Mouse (Mus musculus): ENCODE data around the gene Zfp932. TPM values are rescaled to one million over a fixed set of nuclear protein-coding genes. Genes with fewer than 3 reads are reported as not detected.
"Not testable (repeated sequence)": the region's sequence is repeated elsewhere in the genome, so short reads cannot be mapped to it uniquely, and the experiment has no call there.

The Zfp932 gene
- polyA plus RNA-seq (2014; fragmentation: Nextera tagmentation; extraction: Ambion mirVana) = 28.0 and 28.6 TPM in 2 replicates

DNA sequence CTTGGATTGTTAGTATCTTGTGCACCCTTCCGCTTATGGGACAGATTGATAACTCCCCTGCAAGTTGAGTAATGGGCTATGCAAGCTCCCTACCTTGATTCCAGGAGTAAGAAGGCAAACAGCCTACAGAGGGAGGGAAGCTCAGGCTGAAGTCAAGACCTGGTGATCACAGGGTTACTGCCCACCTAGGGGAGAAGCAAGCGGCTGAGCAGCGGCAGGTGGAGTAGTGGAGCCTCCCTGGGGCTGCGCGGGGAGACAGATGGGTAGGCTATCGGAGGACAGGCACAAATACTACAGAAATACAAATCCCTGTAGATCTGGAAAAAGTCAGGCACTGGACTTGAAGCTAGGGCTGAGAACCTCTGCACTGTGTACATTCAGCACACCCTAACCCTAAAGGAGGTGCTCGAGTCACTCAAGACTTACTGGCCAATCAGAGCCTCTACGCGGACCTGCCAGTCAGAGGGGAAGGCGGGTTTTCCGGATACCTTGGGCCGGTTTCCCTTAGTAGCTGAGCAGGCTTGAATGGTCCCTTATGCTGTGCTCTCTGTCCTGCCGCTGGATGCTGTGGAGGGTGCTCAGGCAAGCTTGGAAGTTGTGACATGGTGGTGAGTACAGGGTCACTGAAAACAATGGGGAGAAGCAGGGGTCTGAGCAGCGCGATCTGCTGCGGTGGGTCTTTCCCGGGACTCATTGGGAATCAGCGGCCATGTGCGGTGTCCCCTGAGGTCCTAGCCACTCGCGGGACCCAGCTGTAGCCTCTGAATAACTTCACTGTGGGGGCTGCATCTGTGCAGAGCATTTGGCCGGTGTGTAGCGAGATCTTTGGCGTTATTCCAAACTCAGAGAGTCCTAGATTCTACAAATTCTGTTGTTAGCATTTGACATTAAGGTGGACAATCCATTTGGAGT, at the start of gene Zfp932:
Gene Zfp932, plus strand, starts transcription at position 496 of the 912 bp plus-strand sequence.
- not testable (repeated sequence) for ATAC-seq (replicated peaks; ENCODE audit: low FRiP score); DNase-seq (ENCODE audit: low spot score)
- no CpG with 5 or more reads among the region's 24 CpGs for WGBS

GRCm38 (mm10) chr5:109950281-109950680, 46.0 kb upstream of the Zfp932 start:
- ATAC-seq (replicated peaks; ENCODE audit: low FRiP score) = no peak
- Histone ChIP-seq H3K9me3 (ENCODE audit: control insufficient read depth, low read length) (no peaks in the 10 kb centered on the region), H3K27me3 (ENCODE audit: control insufficient read depth, insufficient read depth, low read length) (no peaks in the 10 kb centered on the region), H3K27ac (ENCODE audit: low read depth, low read length) (no peak overlapping the region), H3K36me3 (ENCODE audit: control insufficient read depth, insufficient read depth, low read length) (no peaks in the 10 kb centered on the region), H3K4me3 (ENCODE audit: low read depth, low read length) (no peak overlapping the region), H3K9ac (ENCODE audit: low read length) (no peak overlapping the region), H3K4me2 (ENCODE audit: low read depth, low read length, severe bottlenecking) (no peak overlapping the region), H3K4me1 (replicated peaks; ENCODE audit: control insufficient read depth, insufficient read depth, low read length) (no peaks in the 10 kb centered on the region)
- no peak for DNase-seq (ENCODE audit: low spot score)
- no CpG with 5 or more reads among the region's 1 CpGs for WGBS

More for the DNA sequence above, at the start of gene Zfp932:
- H3K27me3 ChIP-seq (ENCODE audit: control insufficient read depth, insufficient read depth, low read length); H3K4me1 ChIP-seq (replicated peaks; ENCODE audit: control insufficient read depth, insufficient read depth, low read length); H3K36me3 ChIP-seq (ENCODE audit: control insufficient read depth, insufficient read depth, low read length); H3K9ac ChIP-seq (ENCODE audit: low read length); H3K4me2 ChIP-seq (ENCODE audit: low read depth, low read length, severe bottlenecking); H3K9me3 ChIP-seq (ENCODE audit: control insufficient read depth, low read length); H3K27ac ChIP-seq (ENCODE audit: low read depth, low read length); H3K4me3 ChIP-seq (ENCODE audit: low read depth, low read length): not testable (repeated sequence)

DNA sequence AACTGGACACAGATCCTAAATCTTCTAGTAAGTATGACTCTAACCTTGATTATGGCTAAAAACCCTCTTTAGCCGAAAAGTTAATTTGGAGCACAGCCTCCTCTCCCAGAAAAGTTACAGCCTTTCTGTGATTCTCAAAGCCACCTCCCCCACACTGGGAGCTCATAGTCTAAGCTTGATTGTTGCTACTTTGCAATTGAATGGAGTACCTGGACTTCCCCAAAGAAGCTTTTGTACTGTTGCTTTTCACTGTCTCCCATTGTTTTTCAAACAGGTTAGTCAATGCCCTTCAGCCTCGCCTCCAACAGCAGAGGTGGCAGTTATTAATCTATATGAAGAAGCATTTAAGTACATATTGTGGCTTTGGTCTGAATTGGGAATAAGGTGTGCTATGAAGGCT, 15.6 kb upstream of the Zfp932 start:
- not testable (repeated sequence) for H3K27ac ChIP-seq (ENCODE audit: low read depth, low read length); H3K4me1 ChIP-seq (replicated peaks; ENCODE audit: control insufficient read depth, insufficient read depth, low read length); H3K4me3 ChIP-seq (ENCODE audit: low read depth, low read length); H3K36me3 ChIP-seq (ENCODE audit: control insufficient read depth, insufficient read depth, low read length); DNase-seq (ENCODE audit: low spot score); ATAC-seq (replicated peaks; ENCODE audit: low FRiP score); H3K4me2 ChIP-seq (ENCODE audit: low read depth, low read length, severe bottlenecking); H3K27me3 ChIP-seq (ENCODE audit: control insufficient read depth, insufficient read depth, low read length); H3K9me3 ChIP-seq (ENCODE audit: control insufficient read depth, low read length); H3K9ac ChIP-seq (ENCODE audit: low read length)
- no CpG with 5 or more reads among the region's 2 CpGs for WGBS

DNA sequence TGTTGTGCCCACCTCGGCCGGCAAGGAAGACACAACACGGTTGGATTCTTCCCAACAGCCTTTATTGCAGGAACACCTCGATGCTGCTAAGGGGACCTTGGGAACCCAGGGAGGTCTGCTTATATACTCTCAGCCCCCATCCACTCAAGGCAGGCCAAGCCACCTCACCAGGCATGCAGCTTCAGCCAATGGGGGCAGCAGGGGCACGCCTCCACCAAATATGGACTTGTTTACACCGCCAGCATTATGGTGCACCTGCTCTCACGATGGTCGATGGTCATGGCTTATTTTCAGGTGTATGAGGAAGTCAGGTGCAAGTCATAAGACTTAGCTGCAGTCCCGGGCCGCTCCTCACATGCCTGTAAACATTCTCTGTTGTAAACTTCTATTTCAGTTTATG, 860 bp upstream of the Zfp932 start:
- H3K9me3 ChIP-seq (ENCODE audit: control insufficient read depth, low read length); H3K9ac ChIP-seq (ENCODE audit: low read length); H3K27me3 ChIP-seq (ENCODE audit: control insufficient read depth, insufficient read depth, low read length); H3K27ac ChIP-seq (ENCODE audit: low read depth, low read length); ATAC-seq (replicated peaks; ENCODE audit: low FRiP score); H3K4me2 ChIP-seq (ENCODE audit: low read depth, low read length, severe bottlenecking); H3K4me1 ChIP-seq (replicated peaks; ENCODE audit: control insufficient read depth, insufficient read depth, low read length); H3K36me3 ChIP-seq (ENCODE audit: control insufficient read depth, insufficient read depth, low read length); H3K4me3 ChIP-seq (ENCODE audit: low read depth, low read length); DNase-seq (ENCODE audit: low spot score): not testable (repeated sequence)
- no CpG with 5 or more reads among the region's 10 CpGs for WGBS

DNA sequence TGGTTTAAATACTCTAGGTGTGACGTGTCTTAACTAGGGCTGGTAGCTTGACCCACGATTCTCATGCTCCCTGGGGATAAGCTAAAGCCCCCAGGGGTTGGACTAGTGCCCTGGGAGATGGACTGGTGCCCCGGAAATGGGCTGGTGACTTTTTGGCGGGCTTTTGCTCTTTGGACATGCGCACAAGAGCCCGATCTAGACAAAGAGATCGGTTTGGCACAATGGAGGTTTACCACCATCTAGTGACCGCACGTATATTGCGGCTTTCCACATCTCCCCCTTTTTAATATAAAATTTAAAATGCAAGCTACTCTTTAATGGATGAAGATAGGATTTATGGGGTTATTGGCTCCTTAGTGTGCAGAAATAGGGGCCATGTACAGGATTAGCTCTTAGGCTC, 19.5 kb downstream of the Zfp932 start:
- H3K36me3 ChIP-seq (ENCODE audit: control insufficient read depth, insufficient read depth, low read length) = not testable (repeated sequence)

DNA sequence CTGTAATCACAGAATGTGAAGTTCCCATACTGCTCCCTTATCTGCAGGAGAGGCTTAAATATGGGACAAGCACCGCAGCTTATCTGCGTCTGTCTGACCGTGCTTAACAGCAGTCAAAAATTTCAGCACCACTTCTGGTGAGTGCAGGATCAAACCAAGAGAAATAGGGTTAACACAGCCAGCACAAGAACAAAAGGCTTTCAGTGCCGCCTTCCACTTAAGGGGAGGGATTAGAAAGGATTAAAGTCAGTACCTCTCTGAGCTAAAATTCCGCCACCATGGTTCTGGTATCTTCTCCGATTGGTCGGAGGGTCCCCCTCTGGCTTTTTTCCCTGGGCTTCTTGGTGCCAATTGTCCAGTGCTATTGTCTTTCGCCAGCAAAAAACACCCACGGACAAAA, 27.0 kb downstream of the Zfp932 start:
- no peaks in the 10 kb centered on the region for H3K27me3 ChIP-seq (ENCODE audit: control insufficient read depth, insufficient read depth, low read length)
- H3K9ac ChIP-seq (ENCODE audit: low read length) = peak overlapping the region; percentile 37
- peak overlapping the region; percentile 37 for H3K4me2 ChIP-seq (ENCODE audit: low read depth, low read length, severe bottlenecking)
- no peaks in the 10 kb centered on the region for H3K9me3 ChIP-seq (ENCODE audit: control insufficient read depth, low read length)
- peak overlapping the region; percentile 7; the same call in 1 of the 2 replicates for H3K4me3 ChIP-seq (ENCODE audit: low read depth, low read length)
- 33% methylated on average over 9 of the region's 9 CpGs for WGBS
- peak overlapping the region; percentile 53 for H3K27ac ChIP-seq (ENCODE audit: low read depth, low read length)
- no peaks in the 10 kb centered on the region for H3K36me3 ChIP-seq (ENCODE audit: control insufficient read depth, insufficient read depth, low read length)
- DNase-seq (ENCODE audit: low spot score) = peak; percentile 52
- peak; percentile 85 for ATAC-seq (replicated peaks; ENCODE audit: low FRiP score)
- no peaks in the 10 kb centered on the region for H3K4me1 ChIP-seq (replicated peaks; ENCODE audit: control insufficient read depth, insufficient read depth, low read length)

More for the DNA sequence above, 19.5 kb downstream of the Zfp932 start:
- DNase-seq (ENCODE audit: low spot score); H3K4me3 ChIP-seq (ENCODE audit: low read depth, low read length); ATAC-seq (replicated peaks; ENCODE audit: low FRiP score); H3K9ac ChIP-seq (ENCODE audit: low read length); H3K4me2 ChIP-seq (ENCODE audit: low read depth, low read length, severe bottlenecking); H3K4me1 ChIP-seq (replicated peaks; ENCODE audit: control insufficient read depth, insufficient read depth, low read length); H3K27ac ChIP-seq (ENCODE audit: low read depth, low read length); H3K9me3 ChIP-seq (ENCODE audit: control insufficient read depth, low read length); H3K27me3 ChIP-seq (ENCODE audit: control insufficient read depth, insufficient read depth, low read length): not testable (repeated sequence)
- WGBS = 86% methylated on average over 10 of the region's 10 CpGs

DNA sequence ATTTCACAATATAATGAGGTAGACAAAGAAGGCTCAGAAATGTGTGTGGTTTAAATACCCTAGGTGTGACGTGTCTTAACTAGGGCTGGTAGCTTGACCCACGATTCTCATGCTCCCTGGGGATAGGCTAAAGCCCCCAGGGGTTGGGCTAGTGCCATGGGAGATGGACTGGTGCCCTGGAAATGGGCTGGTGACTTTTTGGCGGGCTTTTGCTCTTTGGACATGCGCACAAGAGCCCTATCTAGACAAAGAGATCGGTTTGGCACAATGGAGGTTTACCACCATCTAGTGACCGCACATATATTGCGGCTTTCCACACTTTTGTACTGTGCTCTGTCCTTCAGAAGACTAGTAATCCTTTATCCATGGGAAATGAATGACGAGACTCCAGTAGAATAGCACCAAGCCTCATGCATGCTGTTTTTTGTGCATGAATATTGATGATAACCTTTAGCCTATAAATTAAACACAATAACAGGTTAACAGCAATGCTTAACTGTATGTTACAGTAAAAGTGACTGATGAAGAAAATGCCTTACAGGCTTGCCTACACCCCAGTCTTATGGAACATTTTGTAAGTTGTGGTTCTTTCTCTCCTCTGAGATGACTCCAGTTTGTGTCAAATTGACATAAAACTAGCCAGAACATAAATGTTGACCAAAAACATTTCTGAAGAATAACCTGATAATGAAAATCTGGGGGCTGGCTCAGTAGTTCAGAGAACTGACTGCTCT, 27.5 kb downstream of the Zfp932 start:
- Histone ChIP-seq H3K4me2 (ENCODE audit: low read depth, low read length, severe bottlenecking) (peak overlapping the region; percentile 37; the same call in 1 of the 2 replicates), H3K4me3 (ENCODE audit: low read depth, low read length) (peak overlapping the region; percentile 7; the same call in 1 of the 2 replicates), H3K27ac (ENCODE audit: low read depth, low read length) (peak overlapping the region; percentile 53; the same call in 1 of the 2 replicates), H3K9ac (ENCODE audit: low read length) (peak overlapping the region; percentile 37; the same call in 1 of the 2 replicates)
- H3K27me3 ChIP-seq (ENCODE audit: control insufficient read depth, insufficient read depth, low read length); H3K4me1 ChIP-seq (replicated peaks; ENCODE audit: control insufficient read depth, insufficient read depth, low read length); H3K36me3 ChIP-seq (ENCODE audit: control insufficient read depth, insufficient read depth, low read length); H3K9me3 ChIP-seq (ENCODE audit: control insufficient read depth, low read length): not testable (repeated sequence)
- DNase-seq (ENCODE audit: low spot score) (peak; percentile 74), ATAC-seq (replicated peaks; ENCODE audit: low FRiP score) (peak; percentile 96)
- WGBS = 32% methylated on average over 8 of the region's 8 CpGs

- Histone ChIP-seq H3K4me3 (ENCODE audit: low read depth, low read length) (peak overlapping the region; percentile 46), H3K4me1 (replicated peaks; ENCODE audit: control insufficient read depth, insufficient read depth, low read length) (no peaks in the 10 kb centered on the region), H3K9ac (ENCODE audit: low read length) (peak overlapping the region; percentile 60), H3K9me3 (ENCODE audit: control insufficient read depth, low read length) (no peaks in the 10 kb centered on the region), H3K36me3 (ENCODE audit: control insufficient read depth, insufficient read depth, low read length) (no peaks in the 10 kb centered on the region), H3K4me2 (ENCODE audit: low read depth, low read length, severe bottlenecking) (peak overlapping the region; percentile 50), H3K27me3 (ENCODE audit: control insufficient read depth, insufficient read depth, low read length) (no peaks in the 10 kb centered on the region), H3K27ac (ENCODE audit: low read depth, low read length) (0 out of 2 replicates have a peak overlapping the region, but pooled peaks have one; percentile 3)
- 3% methylated on average over 19 of the region's 19 CpGs for WGBS
- ATAC-seq (replicated peaks; ENCODE audit: low FRiP score) = peak; percentile 99
- DNase-seq (ENCODE audit: low spot score) = peak; percentile 74
These were observed 61.5 kb downstream of the Zfp932 start for GRCm38 (mm10) chr5:110057637-110058408.

All from forebrain, embryonic 11.5 days (tissue).